Mouse (Mus musculus) 3T3-L1 (cell line): ENCODE results near the gene Gpr39.
"Not testable (repeated sequence)": the region's sequence is repeated elsewhere in the genome, so short reads cannot be mapped to it uniquely, and the experiment has no call there.

ENCODE experiments used
- DNase-seq: peaks from one replicate; pipeline ENCODE4 v3.0.0-alpha.2; 2015; ENCODE audit warnings: low read depth, low spot score

The Gpr39 gene

GRCm38 (mm10) chr1:125676790-125677273 is at the start of gene Gpr39:
Gpr39 (plus strand) TSS chr1:125676995.
- DNase-seq, result peak; percentile 86

- peak; percentile 6 for DNase-seq
These were observed 37.1 kb upstream of the Gpr39 start for GRCm38 (mm10) chr1:125639501-125640253.

- DNase-seq, result no peak
These were observed 33.2 kb upstream of the Gpr39 start for GRCm38 (mm10) chr1:125643643-125644042.

GRCm38 (mm10) chr1:125646816-125647215 is 30.0 kb upstream of the Gpr39 start:
- DNase-seq, result not testable (repeated sequence)

- DNase-seq, result peak; percentile 87
These were observed 28.8 kb upstream of the Gpr39 start for GRCm38 (mm10) chr1:125648011-125648410.

- no peak for DNase-seq
These were observed 27.7 kb upstream of the Gpr39 start for GRCm38 (mm10) chr1:125649056-125649455.

GRCm38 (mm10) chr1:125652836-125653594 is 23.8 kb upstream of the Gpr39 start:
- DNase-seq, result no peak

- no peak for DNase-seq
These were observed 19.4 kb upstream of the Gpr39 start for GRCm38 (mm10) chr1:125657416-125657815.

GRCm38 (mm10) chr1:125660151-125660550 is 16.6 kb upstream of the Gpr39 start:
- no peak for DNase-seq

GRCm38 (mm10) chr1:125660901-125661300 is 15.9 kb upstream of the Gpr39 start:
- DNase-seq, result no peak

GRCm38 (mm10) chr1:125662058-125662457 is 14.7 kb upstream of the Gpr39 start:
- DNase-seq, result no peak

GRCm38 (mm10) chr1:125662660-125663059 is 14.1 kb upstream of the Gpr39 start:
- no peak for DNase-seq

- peak; percentile 79 for DNase-seq
These were observed 13.7 kb upstream of the Gpr39 start for GRCm38 (mm10) chr1:125663104-125663503.

- peak; percentile 61 for DNase-seq
These were observed 11.6 kb upstream of the Gpr39 start for GRCm38 (mm10) chr1:125665127-125665637.

GRCm38 (mm10) chr1:125669035-125669434 is 7.8 kb upstream of the Gpr39 start:
- peak; percentile 47 for DNase-seq

GRCm38 (mm10) chr1:125675186-125675585 is 1.6 kb upstream of the Gpr39 start:
- DNase-seq, result no peak

GRCm38 (mm10) chr1:125677286-125677685 is 491 bp downstream of the Gpr39 start:
- DNase-seq, result no peak

GRCm38 (mm10) chr1:125679522-125680077 is 2.8 kb downstream of the Gpr39 start:
- DNase-seq, result peak; percentile 68

GRCm38 (mm10) chr1:125684423-125684822 is 7.6 kb downstream of the Gpr39 start:
- DNase-seq, result no peak

- no peak for DNase-seq
These were observed 8.5 kb downstream of the Gpr39 start for GRCm38 (mm10) chr1:125685304-125685703.

- DNase-seq, result peak; percentile 87
These were observed 11.1 kb downstream of the Gpr39 start for GRCm38 (mm10) chr1:125687701-125688420.
